Mouse (Mus musculus): ENCODE results near the gene C5ar1. TPM values are rescaled to one million over a fixed set of nuclear protein-coding genes. Genes with fewer than 3 reads are reported as not detected.
"Not testable (repeated sequence)": the region's sequence is repeated elsewhere in the genome, so short reads cannot be mapped to it uniquely, and the experiment has no call there.

The C5ar1 gene
- polyA plus RNA-seq (2015; fragmentation: Nextera tagmentation; extraction: Ambion mirVana), result 3.1 and 3.4 TPM in 2 replicates

- Histone ChIP-seq H3K9ac (ENCODE audit: low read depth, low read length) (no peak within 1 kb of the TSS), H3K4me1 (replicated peaks; ENCODE audit: insufficient read depth, low read length) (no peaks in the 10 kb centered on the region), H3K4me2 (ENCODE audit: low read length) (no peak within 1 kb of the TSS), H3K27ac (no peak within 1 kb of the TSS), H3K9me3 (replicated peaks; ENCODE audit: low read length) (no peaks in the 10 kb centered on the region), H3K27me3 (ENCODE audit: insufficient read depth, low read length) (no peaks in the 10 kb centered on the region), H3K4me3 (replicated peaks; ENCODE audit: low read depth, low read length) (no peak within 1 kb of the TSS), H3K36me3 (ENCODE audit: insufficient read depth, low read length) (no peaks in the 10 kb centered on the region)
- DNase-seq (ENCODE audit: low spot score) (no peak), ATAC-seq (replicated peaks; ENCODE audit: low FRiP score, low read depth) (no peak)
- TF ChIP-seq CTCF (IDR thresholded peaks at IDR 0.05; ENCODE audit: low read depth), result no peak
- WGBS, result 83% methylated on average over 5 of the region's 5 CpGs
Observed at GRCm38 (mm10) chr7:16259110-16259590, at the start of gene C5ar1. TSS of gene C5ar1 (minus strand) at chr7:16259540.

GRCm38 (mm10) chr7:16308555-16309317 is 49.4 kb upstream of the C5ar1 start:
- 26% methylated on average over 16 of the region's 16 CpGs for WGBS
- DNase-seq (ENCODE audit: low spot score), result no peak
- Histone ChIP-seq H3K9ac (ENCODE audit: low read depth, low read length) (peak overlapping the region; percentile 67; the same call in 1 of the 2 replicates), H3K4me1 (replicated peaks; ENCODE audit: insufficient read depth, low read length) (peaks cover 24% of the 10 kb centered on the region; the same call in 1 of the 2 replicates), H3K9me3 (replicated peaks; ENCODE audit: low read length) (no peaks in the 10 kb centered on the region), H3K4me3 (replicated peaks; ENCODE audit: low read depth, low read length) (peak overlapping the region; percentile 80; the same call in 1 of the 2 replicates), H3K4me2 (ENCODE audit: low read length) (peak overlapping the region; percentile 99), H3K27ac (peak overlapping the region; percentile 70; the same call in 1 of the 2 replicates), H3K27me3 (ENCODE audit: insufficient read depth, low read length) (no peaks in the 10 kb centered on the region), H3K36me3 (ENCODE audit: insufficient read depth, low read length) (no peaks in the 10 kb centered on the region)
- ATAC-seq (replicated peaks; ENCODE audit: low FRiP score, low read depth), result 0 out of 2 replicates have a peak, but pooled peaks have one; percentile 0
- TF ChIP-seq CTCF (IDR thresholded peaks at IDR 0.05; ENCODE audit: low read depth), result no peak

- ATAC-seq (replicated peaks; ENCODE audit: low FRiP score, low read depth); H3K9me3 ChIP-seq (replicated peaks; ENCODE audit: low read length); DNase-seq (ENCODE audit: low spot score); H3K36me3 ChIP-seq (ENCODE audit: insufficient read depth, low read length); H3K27me3 ChIP-seq (ENCODE audit: insufficient read depth, low read length): not testable (repeated sequence)
- H3K4me2 ChIP-seq (ENCODE audit: low read length), result peak within 1 kb of the TSS; percentile 99
- peak within 1 kb of the TSS; percentile 67 for H3K9ac ChIP-seq (ENCODE audit: low read depth, low read length)
- 50% methylated on average over 1 of the region's 1 CpGs for WGBS
- H3K4me3 ChIP-seq (replicated peaks; ENCODE audit: low read depth, low read length), result peak within 1 kb of the TSS; percentile 80
- peaks cover 18% of the 10 kb centered on the region; the same call in 1 of the 2 replicates for H3K4me1 ChIP-seq (replicated peaks; ENCODE audit: insufficient read depth, low read length)
- H3K27ac ChIP-seq, result peak within 1 kb of the TSS; percentile 70; the same call in 1 of the 2 replicates
Observed at GRCm38 (mm10) chr7:16308093-16308492, 48.8 kb upstream of the C5ar1 start, which contains the start of gene Bbc3. TSS of gene Bbc3 (plus strand) at chr7:16308393.

GRCm38 (mm10) chr7:16307141-16307540 is 47.8 kb upstream of the C5ar1 start:
- H3K4me2 ChIP-seq (ENCODE audit: low read length); H3K9me3 ChIP-seq (replicated peaks; ENCODE audit: low read length); H3K36me3 ChIP-seq (ENCODE audit: insufficient read depth, low read length); H3K27me3 ChIP-seq (ENCODE audit: insufficient read depth, low read length); H3K4me3 ChIP-seq (replicated peaks; ENCODE audit: low read depth, low read length); DNase-seq (ENCODE audit: low spot score); ATAC-seq (replicated peaks; ENCODE audit: low FRiP score, low read depth); H3K9ac ChIP-seq (ENCODE audit: low read depth, low read length); H3K27ac ChIP-seq: not testable (repeated sequence)
- 59% methylated on average over 6 of the region's 6 CpGs for WGBS
- H3K4me1 ChIP-seq (replicated peaks; ENCODE audit: insufficient read depth, low read length), result peaks cover 13% of the 10 kb centered on the region; the same call in 1 of the 2 replicates

GRCm38 (mm10) chr7:16299419-16300035 is 40.2 kb upstream of the C5ar1 start:
- 0 out of 2 replicates have a peak, but pooled peaks have one; percentile 1 for TF ChIP-seq CTCF (IDR thresholded peaks at IDR 0.05; ENCODE audit: low read depth)
- peak overlapping the region; percentile 61 for H3K4me2 ChIP-seq (ENCODE audit: low read length)
- H3K4me1 ChIP-seq (replicated peaks; ENCODE audit: insufficient read depth, low read length), result no peaks in the 10 kb centered on the region; the same call in 1 of the 2 replicates
- H3K27me3 ChIP-seq (ENCODE audit: insufficient read depth, low read length), result no peaks in the 10 kb centered on the region
- WGBS, result under 1% methylated on average over 51 of the region's 52 CpGs
- no peaks in the 10 kb centered on the region for H3K9me3 ChIP-seq (replicated peaks; ENCODE audit: low read length)
- ATAC-seq (replicated peaks; ENCODE audit: low FRiP score, low read depth) (peak; percentile 72), DNase-seq (ENCODE audit: low spot score) (peak; percentile 87)
- no peak overlapping the region for H3K27ac ChIP-seq
- peak overlapping the region; percentile 46 for H3K9ac ChIP-seq (ENCODE audit: low read depth, low read length)
- no peaks in the 10 kb centered on the region for H3K36me3 ChIP-seq (ENCODE audit: insufficient read depth, low read length)
- peak overlapping the region; percentile 28 for H3K4me3 ChIP-seq (replicated peaks; ENCODE audit: low read depth, low read length)

- Histone ChIP-seq H3K9me3 (replicated peaks; ENCODE audit: low read length) (no peaks in the 10 kb centered on the region), H3K36me3 (ENCODE audit: insufficient read depth, low read length) (no peaks in the 10 kb centered on the region), H3K4me2 (ENCODE audit: low read length) (peak overlapping the region; percentile 61), H3K9ac (ENCODE audit: low read depth, low read length) (no peak overlapping the region), H3K4me3 (replicated peaks; ENCODE audit: low read depth, low read length) (no peak overlapping the region), H3K4me1 (replicated peaks; ENCODE audit: insufficient read depth, low read length) (no peaks in the 10 kb centered on the region; the same call in 1 of the 2 replicates), H3K27me3 (ENCODE audit: insufficient read depth, low read length) (no peaks in the 10 kb centered on the region), H3K27ac (no peak overlapping the region)
- ATAC-seq (replicated peaks; ENCODE audit: low FRiP score, low read depth) (no peak), DNase-seq (ENCODE audit: low spot score) (no peak)
- 77% methylated on average over 5 of the region's 5 CpGs for WGBS
- TF ChIP-seq CTCF (IDR thresholded peaks at IDR 0.05; ENCODE audit: low read depth), result no peak
Observed at GRCm38 (mm10) chr7:16298927-16299326, 39.6 kb upstream of the C5ar1 start.
